ENCODE assay signal across 26 mouse cellular contexts in the genomic region with DNA sequence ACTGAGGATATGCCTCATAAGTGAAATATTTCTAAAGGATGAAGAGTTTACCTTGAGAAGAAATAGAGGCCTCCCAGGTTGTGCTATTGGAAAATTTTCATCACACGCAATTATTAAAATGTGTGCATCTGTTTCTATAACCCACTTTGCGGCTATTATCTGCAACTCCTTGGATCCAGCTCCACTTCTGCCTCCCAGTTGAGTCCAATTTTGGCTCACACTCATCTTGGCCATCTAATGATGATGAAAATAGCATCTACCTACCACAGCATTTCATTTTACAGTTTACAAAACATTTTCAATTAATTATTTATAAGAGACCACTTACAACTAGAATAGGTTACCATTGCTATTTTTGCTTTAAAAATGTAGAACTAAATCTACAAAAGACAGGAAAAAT.
DNase-seq lines count a peak whose midpoint lies in the region; ATAC-seq and TF ChIP-seq lines count a peak whose summit lies in the region.
"Had no signal": no experiment of that assay in that cellular context is flagged by ENCODE, and none has a peak within 500 bp of the region (broad histone marks: within the 10 kb centered on the region; RNA-seq: fewer than 3 reads in every experiment).

No protein-coding gene starts in this region.

- ATAC-seq in limb, embryonic 14.5 days (ENCODE audit: low FRiP score, low read depth): no peak
- ATAC-seq in heart, embryonic 11.5 days (replicated peaks; ENCODE audit: insufficient number of reproducible peaks, low FRiP score, low TSS enrichment): no peak
- ATAC-seq: forebrain, embryonic 14.5 days; forebrain, postnatal 0 days; hindbrain, postnatal 0 days; inflammation-experienced regulatory T-cells, adult 6 months; intestine, embryonic 16.5 days had no signal

- DNase-seq in cerebellum, adult 18-20 months: peak; percentile 18 to 26
- DNase-seq in cerebellum, postnatal 4 days (ENCODE audit: low spot score in 2 of 2): no peak
- peak; percentile 2 for DNase-seq in limb, embryonic 14.5 days (ENCODE audit: low spot score)
- DNase-seq in limb, embryonic 10.5 days (ENCODE audit: low spot score): no peak
- DNase-seq in cerebellum, postnatal 10 days: peak; percentile 7 to 13
- DNase-seq: adrenal gland, adult 2 months; adrenal gland, postnatal 14 days; B cell, adult 2 months; embryo, embryonic 11 days; forebrain, postnatal 0 days; gastrocnemius, adult 2 months; gastrocnemius, postnatal 14 days; heart, adult 18-20 months; heart, postnatal 14 days; heart, postnatal 4 days; kidney, adult 2 months had no signal

- no peaks in the 10 kb centered on the region for H3K27me3 ChIP-seq in limb, embryonic 14.5 days (ENCODE audit: control insufficient read depth, insufficient read depth, low read length)
- H3K27me3 ChIP-seq in limb, embryonic 10.5 days (ENCODE audit: low read depth, poor library complexity, severe bottlenecking): no peaks in the 10 kb centered on the region
- no peaks in the 10 kb centered on the region for H3K27me3 ChIP-seq in heart, embryonic 11.5 days (ENCODE audit: control insufficient read depth, insufficient read depth, low read length)
- H3K27me3 ChIP-seq: CH12.LX; embryonic facial prominence, embryonic 15.5 days; heart, embryonic 13.5 days had no signal

- H3K36me3 ChIP-seq in limb, embryonic 14.5 days (ENCODE audit: control insufficient read depth, insufficient read depth, low read length): no peaks in the 10 kb centered on the region
- H3K36me3 ChIP-seq in limb, embryonic 10.5 days: no peaks in the 10 kb centered on the region
- no peaks in the 10 kb centered on the region for H3K36me3 ChIP-seq in heart, embryonic 11.5 days (ENCODE audit: control insufficient read depth, insufficient read depth, low read length)
- H3K36me3 ChIP-seq: embryonic facial prominence, embryonic 15.5 days; G1E; heart, embryonic 13.5 days had no signal

- 86% methylated on average over 2 of the region's 2 CpGs for WGBS in limb, embryonic 14.5 days
- WGBS in limb, embryonic 10.5 days: 92% methylated on average over 2 of the region's 2 CpGs
- WGBS in heart, embryonic 11.5 days (ENCODE audit: insufficient replicate concordance): 86% methylated on average over 2 of the region's 2 CpGs

- H3K9me3 ChIP-seq in limb, embryonic 14.5 days (ENCODE audit: control insufficient read depth, low read length): no peaks in the 10 kb centered on the region
- H3K9me3 ChIP-seq in limb, embryonic 10.5 days (replicated peaks): no peaks in the 10 kb centered on the region
- no peaks in the 10 kb centered on the region for H3K9me3 ChIP-seq in heart, embryonic 11.5 days (replicated peaks; ENCODE audit: control insufficient read depth, low read length)
- H3K9me3 ChIP-seq: embryonic facial prominence, embryonic 15.5 days; G1E; heart, embryonic 13.5 days had no signal

- H3K4me2 ChIP-seq in limb, embryonic 14.5 days (replicated peaks; ENCODE audit: low read depth, low read length, severe bottlenecking): no peak overlapping the region
- no peak overlapping the region for H3K4me2 ChIP-seq in heart, embryonic 11.5 days
- H3K4me2 ChIP-seq: embryonic facial prominence, embryonic 15.5 days; heart, embryonic 13.5 days; hindbrain, embryonic 14.5 days had no signal

- no peak overlapping the region for H3K27ac ChIP-seq in limb, embryonic 14.5 days (replicated peaks; ENCODE audit: low read depth, low read length)
- no peak overlapping the region for H3K27ac ChIP-seq in limb, embryonic 10.5 days
- H3K27ac ChIP-seq in heart, embryonic 11.5 days (ENCODE audit: low read depth, low read length): no peak overlapping the region
- H3K27ac ChIP-seq: embryonic facial prominence, embryonic 15.5 days; gastrocnemius, adult 2 months; heart, embryonic 13.5 days; hindbrain, embryonic 14.5 days; hindbrain, postnatal 0 days had no signal

- no peaks in the 10 kb centered on the region for H3K4me1 ChIP-seq in limb, embryonic 14.5 days (ENCODE audit: control insufficient read depth, insufficient read depth, low read length)
- H3K4me1 ChIP-seq in limb, embryonic 10.5 days: no peaks in the 10 kb centered on the region
- H3K4me1 ChIP-seq in heart, embryonic 11.5 days (ENCODE audit: control insufficient read depth, insufficient read depth, low read length): no peaks in the 10 kb centered on the region
- H3K4me1 ChIP-seq: embryonic facial prominence, embryonic 15.5 days; heart, embryonic 13.5 days had no signal

- H3K9ac ChIP-seq in limb, embryonic 14.5 days (ENCODE audit: low read depth, low read length, severe bottlenecking): no peak overlapping the region
- H3K9ac ChIP-seq in heart, embryonic 11.5 days (ENCODE audit: low read depth, low read length): no peak overlapping the region
- H3K9ac ChIP-seq: embryonic facial prominence, embryonic 15.5 days; forebrain, postnatal 0 days; heart, embryonic 13.5 days; hindbrain, embryonic 14.5 days had no signal

- no peak overlapping the region for H3K4me3 ChIP-seq in limb, embryonic 14.5 days (replicated peaks; ENCODE audit: low read length)
- H3K4me3 ChIP-seq in limb, embryonic 10.5 days: no peak overlapping the region
- H3K4me3 ChIP-seq in heart, embryonic 11.5 days (ENCODE audit: low read depth, low read length): no peak overlapping the region
- H3K4me3 ChIP-seq: embryonic facial prominence, embryonic 15.5 days; gastrocnemius, adult 2 months; heart, embryonic 13.5 days had no signal

- no peak for TF ChIP-seq POLR2A in limb, embryonic 14.5 days (IDR thresholded peaks at IDR 0.05; ENCODE audit: borderline replicate concordance, extremely low read depth, insufficient read depth, insufficient read length)

Comparison
In these comparisons a context has a peak if more than half of its experiments do, and no peak if none do; other contexts are left out.
1. DNase-seq: peak in cerebellum, adult 18-20 months (2 of 2), limb, embryonic 14.5 days (single experiment) and cerebellum, postnatal 10 days (2 of 2); none in cerebellum, postnatal 4 days (0 of 2) and limb, embryonic 10.5 days (single experiment).